Mouse (Mus musculus): Measurements from ENCODE around the gene 1700015G11Rik. TPM values are rescaled to one million over a fixed set of nuclear protein-coding genes. Genes with fewer than 3 reads are reported as not detected.

1700015G11Rik gene
- polyA plus RNA-seq (2021; fragmentation: Nextera tagmentation): not detected in 2 replicates
- long read RNA-seq, experiment 1: 0 reads
- long read RNA-seq, experiment 2: 0 reads

DNA sequence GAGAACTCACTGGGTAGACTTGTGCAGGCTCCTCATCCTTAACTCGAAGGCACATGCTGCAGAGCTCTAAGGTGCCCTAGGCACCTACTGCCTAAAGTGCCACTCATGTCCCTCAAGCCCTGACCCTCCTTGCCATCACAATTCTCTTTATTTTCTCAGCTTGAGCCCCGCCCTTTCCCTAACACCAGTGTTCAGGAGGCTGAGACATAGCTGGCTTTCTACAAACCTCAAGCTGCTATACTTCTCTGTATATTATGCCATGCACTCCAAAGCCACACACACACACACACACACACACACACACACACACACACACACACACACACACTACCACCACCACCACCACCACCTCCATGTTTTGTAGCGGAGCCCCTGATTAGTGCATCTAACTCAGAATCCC is at the start of gene 1700015G11Rik:
Gene 1700015G11Rik (minus strand): TSS at position 101 of the 400 bp plus-strand sequence.

DNA sequence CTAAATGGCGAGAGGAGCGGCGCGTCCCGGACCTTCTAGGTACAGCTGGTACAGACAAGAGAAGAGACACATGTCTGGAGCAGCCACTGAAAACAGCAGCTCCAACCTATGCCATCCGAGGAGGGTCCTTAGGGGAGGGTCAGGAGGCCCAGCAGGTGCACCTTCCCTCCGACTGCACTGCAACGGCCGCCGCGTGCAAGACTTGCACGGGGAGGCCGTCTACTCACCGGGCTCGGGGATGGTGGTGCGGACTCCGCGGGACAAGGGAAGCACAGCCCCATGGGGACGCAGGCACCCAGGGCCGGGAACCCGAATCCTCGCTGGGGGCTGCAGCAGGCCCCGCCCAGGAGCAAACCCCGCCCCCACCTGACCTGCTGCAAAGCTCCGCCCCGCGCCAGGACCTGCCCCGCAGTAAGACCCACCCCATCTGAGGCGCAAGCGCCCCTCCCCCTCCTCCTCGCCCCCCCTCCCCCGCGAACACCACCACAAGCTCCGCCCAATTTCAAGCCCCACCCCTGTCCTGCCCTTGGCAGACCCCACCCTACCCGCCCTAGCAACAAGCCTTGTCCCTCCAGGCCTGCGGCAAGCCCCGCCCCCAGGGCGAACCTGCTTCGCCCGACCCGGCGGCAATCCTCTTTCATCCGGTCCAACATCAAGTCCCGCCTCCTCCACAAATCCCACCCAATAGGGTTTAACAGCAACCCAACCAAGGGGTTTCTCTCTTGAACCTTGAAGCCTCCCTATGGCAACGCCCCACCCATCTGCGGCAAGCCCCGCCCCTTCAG is 9.8 kb downstream of the 1700015G11Rik start, which contains the start of gene Svip:
Gene Svip (minus strand): TSS at position 508 of the 785 bp plus-strand sequence.

Other genes starting within 250 kb of the 1700015G11Rik start
- 4.6 and 6.0 TPM in 2 replicates for gene Gas2, start 153.7 kb downstream of the 1700015G11Rik start, polyA plus RNA-seq (2021; fragmentation: Nextera tagmentation)
- 0.92 and 1.4 TPM in 2 replicates for gene Fancf, start 153.5 kb downstream of the 1700015G11Rik start, polyA plus RNA-seq (2021; fragmentation: Nextera tagmentation)
- 41.1 and 41.9 TPM in 2 replicates for gene Svip, start 9.7 kb downstream of the 1700015G11Rik start, polyA plus RNA-seq (2021; fragmentation: Nextera tagmentation)